Mouse (Mus musculus) neutrophil, adult 5-6 weeks (primary cell): ENCODE measurements around the gene Sgf29. TPM values are rescaled to one million over a fixed set of nuclear protein-coding genes. Genes with fewer than 3 reads are reported as not detected.

ENCODE experiments used
- ATAC-seq: fragments of 151-379, 151-347 bp; 2 replicates; pipeline ENCODE4 v1.8.0; 2017; ENCODE audit warnings: mild to moderate bottlenecking, moderate TSS enrichment; ENCODE audit not compliant: insufficient number of reproducible peaks, poor library complexity, low FRiP score, severe bottlenecking; ENCODE audit errors: extremely low read depth
- total RNA-seq: library from RNA; stranded (forward); fragments of 200-1000 nt; gene quantifications from 2 replicates; pipeline ENCODE4 v1.2.3, GENCODE M21; 2017

The Sgf29 gene
- total RNA-seq, 1 experiment from 2014 or later: 43.8 TPM

DNA sequence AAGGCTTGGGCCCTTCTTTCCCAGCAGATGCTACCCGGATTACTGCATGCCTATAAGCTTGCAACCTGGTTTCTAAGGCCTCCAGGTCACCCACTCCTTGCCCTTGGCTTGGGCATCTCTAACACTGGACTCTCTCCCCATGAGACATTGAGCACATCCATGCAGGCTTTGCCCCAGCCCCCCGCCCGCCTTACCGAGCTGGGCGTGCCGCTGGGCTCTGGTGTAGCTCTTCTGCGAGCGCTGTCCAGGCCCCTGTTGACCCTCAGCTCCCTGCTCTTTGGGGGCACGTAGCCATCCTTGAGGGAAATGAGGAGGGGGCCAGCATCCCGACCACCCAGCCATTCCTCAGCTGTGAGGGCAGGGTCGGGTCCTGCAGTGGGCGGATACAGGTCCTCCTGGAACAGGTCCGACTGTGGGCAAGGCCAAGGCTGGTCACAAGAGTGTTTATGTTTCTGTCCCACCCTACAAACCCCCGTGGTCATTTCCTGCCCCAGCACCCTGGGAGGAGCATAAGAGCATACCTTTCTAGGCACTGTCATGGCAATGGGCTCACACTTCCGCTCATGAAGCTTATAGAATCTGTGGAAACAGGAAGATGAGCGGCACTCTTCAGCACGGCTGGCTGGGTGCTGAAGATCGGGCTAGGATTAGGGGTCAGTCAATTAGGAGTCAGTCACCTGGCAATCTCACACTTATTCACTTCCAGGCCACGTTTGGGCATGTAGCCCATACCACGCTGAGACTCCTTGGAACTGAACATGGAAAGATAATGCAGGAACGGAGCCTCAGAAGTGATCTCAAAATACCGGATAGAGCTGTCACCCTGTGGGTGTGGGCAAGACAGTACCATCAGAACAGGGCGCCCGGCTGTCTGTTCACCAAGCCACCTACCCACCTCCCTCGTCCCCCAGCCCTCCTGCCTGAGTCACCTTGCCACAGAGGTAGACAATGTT is 51.2 kb downstream of the Sgf29 start:
- no peak for ATAC-seq

GRCm38 (mm10) chr7:126701070-126701469 is 52.0 kb downstream of the Sgf29 start:
- peak; percentile 53 for ATAC-seq

DNA sequence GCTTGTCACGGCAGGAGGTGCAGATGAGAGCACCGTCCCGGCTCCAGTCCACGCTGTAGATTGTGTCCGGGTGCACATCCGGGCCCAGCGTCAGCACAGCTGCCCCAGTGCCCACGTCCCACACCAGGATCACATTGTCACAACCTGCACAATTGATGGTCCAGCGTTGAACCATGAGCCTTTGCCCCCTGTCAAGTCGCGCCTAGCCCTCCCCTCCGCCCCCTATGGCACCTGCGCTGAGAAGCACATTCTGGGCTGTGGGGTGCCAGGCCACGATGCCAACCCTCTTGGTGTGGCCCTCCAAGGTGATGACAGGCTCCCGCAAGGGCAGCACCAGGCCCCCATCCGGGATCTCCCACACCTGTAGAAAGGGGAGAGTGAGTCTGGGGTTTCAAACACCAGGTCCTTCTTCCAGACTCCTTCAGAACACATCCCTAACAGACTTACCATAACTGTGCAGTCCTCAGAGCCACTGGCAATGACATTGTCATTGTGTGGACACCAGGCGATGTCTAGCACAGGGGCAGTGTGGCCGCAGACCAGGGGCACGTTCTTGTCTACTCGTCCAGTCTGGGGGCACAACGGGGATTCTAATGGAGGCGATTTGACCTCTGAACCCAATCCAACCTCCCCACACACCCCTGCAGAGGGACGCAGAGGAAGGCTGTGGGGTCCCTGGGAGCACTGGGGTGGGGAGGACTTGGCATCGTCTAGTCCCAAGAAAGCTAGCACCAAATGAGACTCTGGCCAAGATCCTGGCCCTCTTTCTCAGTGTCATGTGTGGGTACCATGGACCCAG is 52.6 kb downstream of the Sgf29 start:
- ATAC-seq: no peak

DNA sequence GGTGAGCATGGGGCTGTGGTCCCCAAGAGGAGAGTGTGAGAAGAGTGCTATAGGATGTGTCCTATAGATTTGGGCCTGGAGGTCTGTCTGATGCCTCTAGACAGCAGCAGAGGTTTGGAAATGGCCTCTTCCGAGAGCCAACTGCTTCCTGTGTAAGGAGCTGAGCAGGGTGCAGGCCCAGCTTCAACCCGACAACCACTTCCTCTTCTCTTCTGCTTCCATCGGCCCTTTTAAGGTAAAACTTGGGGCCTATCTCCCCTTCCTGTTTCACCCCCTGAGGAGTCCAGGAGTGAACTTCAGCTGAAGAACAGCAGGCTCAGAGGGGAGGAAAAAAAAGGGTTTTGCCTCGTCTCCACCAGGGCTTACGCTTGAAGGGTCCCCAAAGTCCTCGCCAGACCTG is 53.2 kb downstream of the Sgf29 start:
- ATAC-seq: peak; percentile 40

DNA sequence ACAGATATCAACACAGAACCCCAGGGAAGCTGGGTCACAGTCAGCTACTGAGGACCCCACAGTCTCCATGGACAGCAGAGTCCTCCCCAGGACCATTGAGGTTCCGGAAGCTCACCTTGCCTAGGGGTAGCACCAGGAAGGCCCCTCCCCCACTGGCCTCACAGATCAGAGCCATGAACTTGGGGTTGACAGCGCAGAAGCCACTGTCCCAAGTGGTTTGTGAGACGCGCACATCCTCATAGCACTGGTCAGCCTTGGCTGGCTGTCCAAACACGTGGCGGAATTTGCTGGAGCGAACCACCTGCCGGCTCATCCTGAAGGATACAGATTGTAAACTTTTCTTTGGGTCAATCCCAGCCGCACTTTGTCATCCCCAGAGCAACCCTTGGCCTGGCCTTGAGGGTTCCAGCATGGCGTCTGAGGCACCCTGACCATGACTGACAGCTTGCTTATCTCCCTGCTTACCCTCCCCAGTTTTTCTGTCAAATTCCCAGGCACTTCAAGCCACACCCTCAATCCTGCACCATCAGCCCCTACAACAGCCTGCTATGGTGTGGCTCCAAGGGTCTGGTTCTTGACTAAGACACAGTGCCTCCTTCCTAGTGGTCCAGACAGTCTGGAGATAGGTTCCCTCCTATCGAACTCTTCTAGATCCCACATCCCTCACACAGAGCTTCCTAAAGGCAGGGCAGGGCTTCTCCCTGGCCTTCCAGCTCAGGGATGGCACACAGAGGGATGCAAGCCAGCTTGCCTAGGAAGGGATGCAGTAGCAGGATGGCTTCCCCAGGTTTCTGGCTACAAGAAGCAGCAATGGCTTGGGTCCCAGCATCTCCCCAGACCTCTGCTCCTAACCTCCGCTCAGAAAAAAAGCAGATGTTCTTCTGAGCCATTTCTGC is 54.0 kb downstream of the Sgf29 start:
- ATAC-seq: no peak

DNA sequence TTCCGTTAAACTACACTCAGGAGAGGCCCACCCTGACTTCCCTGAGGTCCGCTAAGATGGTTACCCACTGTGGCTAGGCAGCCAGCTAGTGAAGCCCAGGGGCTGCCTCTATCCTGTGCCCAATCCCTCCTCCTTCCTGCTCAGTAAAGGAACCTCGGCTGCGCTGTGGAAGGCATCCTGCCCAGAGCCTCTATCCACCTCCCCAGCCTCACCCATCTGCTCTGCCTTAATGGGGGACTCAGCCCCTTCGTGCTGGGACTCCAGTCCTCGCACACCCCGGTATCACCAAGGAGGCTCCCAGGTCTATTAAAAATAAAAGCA is 54.6 kb downstream of the Sgf29 start:
- no peak for ATAC-seq

DNA sequence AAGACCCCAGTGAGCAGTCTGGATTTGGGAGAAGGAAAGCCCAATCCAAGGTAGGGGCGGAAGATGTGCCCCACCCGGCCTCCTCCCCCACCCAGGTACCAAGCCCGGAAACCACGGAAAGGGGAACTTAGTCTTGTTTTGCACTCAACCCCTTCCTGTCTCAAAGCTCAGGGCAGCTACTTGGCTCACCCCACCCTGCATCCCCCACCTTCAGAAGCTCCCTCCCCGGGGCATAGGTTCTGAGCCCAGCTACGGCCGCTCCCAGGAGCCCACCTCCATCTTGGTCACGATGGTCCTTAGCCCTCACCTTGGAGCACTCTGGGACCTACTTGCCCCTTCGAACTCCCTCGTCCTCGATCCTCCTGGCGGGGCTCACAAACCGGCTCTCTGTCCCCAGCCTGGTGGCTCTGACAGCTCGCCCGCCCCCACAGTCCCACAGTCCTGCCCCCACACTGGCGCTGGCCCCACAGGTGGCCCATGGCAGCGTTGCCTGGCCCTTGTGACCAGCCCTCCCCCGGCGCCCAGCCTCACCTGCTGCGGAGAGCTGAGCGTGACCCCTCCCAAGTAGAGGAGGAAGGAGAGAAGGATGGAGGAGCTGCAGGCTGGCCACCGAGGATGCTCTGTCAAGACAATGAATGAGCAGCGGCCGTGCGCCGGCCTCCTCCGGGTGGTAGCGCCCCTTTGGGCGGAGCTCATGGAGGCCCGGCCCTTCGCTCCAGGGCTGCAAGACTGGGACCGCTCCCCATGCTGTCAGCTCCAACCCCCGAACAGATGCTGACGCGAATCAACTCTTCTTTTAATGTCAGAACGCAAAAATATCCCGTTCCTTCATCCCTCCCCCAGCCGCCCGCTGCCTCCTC is 55.2 kb downstream of the Sgf29 start:
- peak; percentile 51 for ATAC-seq

- ATAC-seq: peak; percentile 40; the same call in 1 of the 2 replicates
Measured at GRCm38 (mm10) chr7:126707442-126708174, 58.5 kb downstream of the Sgf29 start, which contains the start of gene Coro1a. Gene Coro1a, minus strand, starts transcription at chr7:126707787.

DNA sequence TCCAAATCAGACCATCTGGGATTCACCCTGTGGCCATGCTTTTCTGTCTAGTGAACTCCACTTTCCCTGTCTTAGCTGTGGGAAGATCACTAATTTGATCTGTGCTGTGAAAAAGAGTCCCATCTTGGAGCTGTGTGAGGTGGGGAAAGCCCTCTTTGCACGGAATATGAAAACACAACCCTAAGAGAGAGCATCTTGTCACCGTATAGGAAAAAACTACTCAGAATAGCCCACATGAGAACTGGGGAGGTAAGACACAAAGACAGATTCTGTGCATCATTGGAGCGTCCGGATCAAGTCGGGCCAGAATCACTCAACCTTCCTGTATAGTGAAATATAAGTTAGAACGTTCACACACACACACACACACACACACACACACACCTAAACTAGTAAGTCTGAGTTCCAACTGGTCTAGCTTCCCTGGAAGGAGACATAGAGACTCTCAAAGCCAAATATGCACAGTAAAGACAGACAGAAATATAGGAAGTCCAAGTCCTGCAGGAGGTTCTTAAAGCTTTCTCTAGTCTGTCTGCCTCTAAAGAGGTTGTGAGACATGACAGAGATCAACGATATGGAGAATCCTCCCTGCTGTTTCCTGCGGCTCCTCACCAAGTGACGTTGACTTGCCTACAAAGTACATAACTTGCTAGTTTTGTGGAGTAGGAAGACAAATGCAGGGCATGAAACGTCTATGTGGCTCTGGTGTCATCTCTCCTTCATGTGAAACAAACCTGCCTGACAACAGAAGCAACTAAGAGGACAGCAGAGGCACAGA is 59.3 kb downstream of the Sgf29 start:
- no peak for ATAC-seq

- ATAC-seq: no peak
Measured at GRCm38 (mm10) chr7:126710266-126710665, 61.2 kb downstream of the Sgf29 start.

- ATAC-seq: no peak
Measured at GRCm38 (mm10) chr7:126711910-126712309, 62.8 kb downstream of the Sgf29 start.

- ATAC-seq: no peak
Measured at GRCm38 (mm10) chr7:126715679-126716078, 66.6 kb downstream of the Sgf29 start.

DNA sequence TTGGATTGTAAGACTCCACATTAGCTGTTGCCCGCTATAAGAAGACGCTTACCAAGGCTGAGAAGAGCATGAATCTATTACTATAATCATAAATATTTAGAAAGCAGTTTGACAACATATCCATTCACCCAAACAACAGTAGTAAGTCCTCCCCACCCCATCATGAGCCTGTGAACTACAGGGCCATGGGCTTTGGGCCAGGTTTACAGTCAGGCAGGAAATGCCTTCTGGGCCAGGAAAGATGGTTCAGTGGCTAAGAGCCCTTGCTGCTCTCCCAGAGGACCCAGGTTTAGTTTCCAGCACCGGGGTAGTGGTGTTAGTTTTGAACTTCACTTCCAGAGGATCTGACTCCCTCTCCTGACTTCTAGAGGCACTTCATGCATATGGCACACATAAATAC is 68.5 kb downstream of the Sgf29 start:
- no peak for ATAC-seq

DNA sequence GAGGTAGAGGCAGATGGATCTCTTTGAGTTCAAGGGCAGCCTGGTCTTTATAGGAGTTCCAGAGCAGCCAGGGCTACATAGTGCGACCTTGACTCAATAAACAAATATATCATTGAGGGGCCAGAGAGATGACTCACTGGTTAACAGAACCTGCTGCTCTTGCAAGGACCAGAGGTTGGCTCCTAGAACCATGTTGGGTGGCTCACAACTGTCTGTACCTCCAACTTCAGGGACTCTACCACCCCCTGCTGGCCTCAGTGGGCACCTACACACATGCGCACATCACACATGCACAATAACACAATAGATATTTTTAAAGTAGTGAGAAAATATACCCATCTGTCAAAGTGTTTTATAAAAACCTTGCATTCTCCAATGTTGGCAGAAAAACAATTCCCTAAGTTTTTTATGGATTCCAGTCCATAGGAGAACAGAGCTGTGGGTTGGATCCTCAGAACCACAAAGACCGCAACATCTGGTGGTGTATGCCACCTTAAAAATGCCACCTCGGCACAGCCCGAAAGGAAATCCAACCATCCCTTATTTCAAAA is 69.8 kb downstream of the Sgf29 start:
- ATAC-seq: peak; percentile 48; the same call in 1 of the 2 replicates

- ATAC-seq: 0 out of 2 replicates have a peak, but pooled peaks have one; percentile 16
Measured at GRCm38 (mm10) chr7:126721635-126722034, 72.5 kb downstream of the Sgf29 start.
